Mouse (Mus musculus): ENCODE data around the gene Il20rb. TPM values are rescaled to one million over a fixed set of nuclear protein-coding genes. Genes with fewer than 3 reads are reported as not detected.

Gene Il20rb
- polyA plus RNA-seq, 1 experiment from 2014 or later = 5.1 TPM

DNA sequence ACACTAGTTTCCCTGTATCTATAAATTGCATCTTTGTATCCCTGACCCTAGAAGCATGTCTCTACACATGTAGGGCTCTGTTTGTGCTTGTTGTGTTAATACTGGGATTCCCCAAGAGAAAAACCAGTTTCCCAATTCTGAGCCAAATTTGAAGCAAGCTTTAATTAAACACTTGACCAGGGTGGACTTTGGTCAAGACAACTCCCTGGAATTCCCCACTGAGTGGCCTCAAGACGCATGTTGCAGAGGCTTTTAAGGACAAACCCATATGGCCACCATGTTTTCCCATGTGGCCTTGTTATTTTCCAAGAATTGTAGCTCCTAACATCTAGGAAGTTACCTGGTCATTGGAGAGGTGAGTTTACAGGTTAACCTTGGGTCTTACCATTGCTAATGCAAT is 12.5 kb downstream of the Il20rb start:
- Histone ChIP-seq H3K4me1 (replicated peaks; ENCODE audit: control insufficient read depth, insufficient read depth) (peaks cover 3% of the 10 kb centered on the region; the same call in 1 of the 2 replicates), H3K27ac (replicated peaks) (no peak overlapping the region), H3K36me3 (ENCODE audit: control insufficient read depth, insufficient read depth, low read length) (no peaks in the 10 kb centered on the region), H3K9me3 (ENCODE audit: control insufficient read depth, low read length) (peaks cover 3% of the 10 kb centered on the region; the same call in 1 of the 2 replicates), H3K4me2 (replicated peaks; ENCODE audit: low read depth) (no peak overlapping the region), H3K27me3 (ENCODE audit: control insufficient read depth, insufficient read depth, low read length) (no peaks in the 10 kb centered on the region), H3K9ac (ENCODE audit: low read length) (no peak overlapping the region), H3K4me3 (ENCODE audit: low read depth, low read length) (no peak overlapping the region)
- ATAC-seq (ENCODE audit: low FRiP score, low TSS enrichment) (0 out of 2 replicates have a peak, but pooled peaks have one; percentile 17), DNase-seq (ENCODE audit: low spot score) (no peak)
- 64% methylated on average over 1 of the region's 1 CpGs for WGBS
- no peak for TF ChIP-seq CTCF (IDR thresholded peaks at IDR 0.05; ENCODE audit: low read depth)
- TF ChIP-seq EP300 (optimal IDR thresholded peaks at IDR 0.05) = no peak

GRCm38 (mm10) chr9:100473361-100473760 is 13.2 kb downstream of the Il20rb start:
- Histone ChIP-seq H3K27me3 (ENCODE audit: control insufficient read depth, insufficient read depth, low read length) (no peaks in the 10 kb centered on the region), H3K4me2 (replicated peaks; ENCODE audit: low read depth) (no peak overlapping the region), H3K27ac (replicated peaks) (no peak overlapping the region), H3K4me3 (ENCODE audit: low read depth, low read length) (no peak overlapping the region), H3K36me3 (ENCODE audit: control insufficient read depth, insufficient read depth, low read length) (no peaks in the 10 kb centered on the region), H3K9me3 (ENCODE audit: control insufficient read depth, low read length) (peaks cover 3% of the 10 kb centered on the region; the same call in 1 of the 2 replicates), H3K4me1 (replicated peaks; ENCODE audit: control insufficient read depth, insufficient read depth) (peaks cover 3% of the 10 kb centered on the region; the same call in 1 of the 2 replicates), H3K9ac (ENCODE audit: low read length) (no peak overlapping the region)
- DNase-seq (ENCODE audit: low spot score) = no peak
- no peak for ATAC-seq (ENCODE audit: low FRiP score, low TSS enrichment)
- WGBS = 79% methylated on average over 6 of the region's 6 CpGs
- TF ChIP-seq CTCF (IDR thresholded peaks at IDR 0.05; ENCODE audit: low read depth) (no peak), EP300 (optimal IDR thresholded peaks at IDR 0.05) (no peak)

DNA sequence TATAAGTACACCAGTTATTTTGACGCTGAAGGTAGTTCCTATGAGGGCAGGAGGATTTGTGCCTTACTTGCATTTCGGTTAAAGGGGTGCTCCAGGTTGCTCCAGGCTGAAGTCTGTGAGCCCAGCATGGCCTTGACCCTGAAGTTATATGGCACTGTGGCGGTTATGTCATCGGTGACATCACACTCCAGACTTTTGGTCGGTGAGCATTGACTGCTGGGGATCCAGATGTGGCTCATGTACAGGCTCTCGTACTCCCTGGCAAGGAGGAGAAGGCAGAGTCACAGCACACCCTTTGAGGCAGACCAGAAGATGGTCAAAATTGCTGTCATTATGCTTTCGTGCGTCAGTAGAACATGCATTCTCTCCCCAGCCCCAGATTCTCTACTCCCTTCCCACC is 13.7 kb downstream of the Il20rb start:
- Histone ChIP-seq H3K4me3 (ENCODE audit: low read depth, low read length) (no peak overlapping the region), H3K27me3 (ENCODE audit: control insufficient read depth, insufficient read depth, low read length) (no peaks in the 10 kb centered on the region), H3K27ac (replicated peaks) (no peak overlapping the region), H3K4me1 (replicated peaks; ENCODE audit: control insufficient read depth, insufficient read depth) (peaks cover 3% of the 10 kb centered on the region; the same call in 1 of the 2 replicates), H3K9ac (ENCODE audit: low read length) (no peak overlapping the region), H3K9me3 (ENCODE audit: control insufficient read depth, low read length) (peaks cover 3% of the 10 kb centered on the region; the same call in 1 of the 2 replicates), H3K4me2 (replicated peaks; ENCODE audit: low read depth) (no peak overlapping the region), H3K36me3 (ENCODE audit: control insufficient read depth, insufficient read depth, low read length) (no peaks in the 10 kb centered on the region)
- TF ChIP-seq CTCF (IDR thresholded peaks at IDR 0.05; ENCODE audit: low read depth) = no peak
- TF ChIP-seq EP300 (optimal IDR thresholded peaks at IDR 0.05) = no peak
- no peak for ATAC-seq (ENCODE audit: low FRiP score, low TSS enrichment)
- no peak for DNase-seq (ENCODE audit: low spot score)
- WGBS = 92% methylated on average over 8 of the region's 8 CpGs

- no peak for ATAC-seq (ENCODE audit: low FRiP score, low TSS enrichment)
- DNase-seq (ENCODE audit: low spot score) = no peak
- no peak overlapping the region for H3K4me2 ChIP-seq (replicated peaks; ENCODE audit: low read depth)
- TF ChIP-seq CTCF (IDR thresholded peaks at IDR 0.05; ENCODE audit: low read depth) (no peak), EP300 (optimal IDR thresholded peaks at IDR 0.05) (no peak)
- H3K4me1 ChIP-seq (replicated peaks; ENCODE audit: control insufficient read depth, insufficient read depth) = peaks cover 3% of the 10 kb centered on the region
- H3K4me3 ChIP-seq (ENCODE audit: low read depth, low read length) = no peak overlapping the region
- H3K27me3 ChIP-seq (ENCODE audit: control insufficient read depth, insufficient read depth, low read length) = no peaks in the 10 kb centered on the region
- no peak overlapping the region for H3K27ac ChIP-seq (replicated peaks)
- H3K9me3 ChIP-seq (ENCODE audit: control insufficient read depth, low read length) = no peaks in the 10 kb centered on the region
- 77% methylated on average over 4 of the region's 4 CpGs for WGBS
- no peak overlapping the region for H3K9ac ChIP-seq (ENCODE audit: low read length)
- no peaks in the 10 kb centered on the region for H3K36me3 ChIP-seq (ENCODE audit: control insufficient read depth, insufficient read depth, low read length)
Measured at GRCm38 (mm10) chr9:100471605-100471953, 15.0 kb downstream of the Il20rb start.

DNA sequence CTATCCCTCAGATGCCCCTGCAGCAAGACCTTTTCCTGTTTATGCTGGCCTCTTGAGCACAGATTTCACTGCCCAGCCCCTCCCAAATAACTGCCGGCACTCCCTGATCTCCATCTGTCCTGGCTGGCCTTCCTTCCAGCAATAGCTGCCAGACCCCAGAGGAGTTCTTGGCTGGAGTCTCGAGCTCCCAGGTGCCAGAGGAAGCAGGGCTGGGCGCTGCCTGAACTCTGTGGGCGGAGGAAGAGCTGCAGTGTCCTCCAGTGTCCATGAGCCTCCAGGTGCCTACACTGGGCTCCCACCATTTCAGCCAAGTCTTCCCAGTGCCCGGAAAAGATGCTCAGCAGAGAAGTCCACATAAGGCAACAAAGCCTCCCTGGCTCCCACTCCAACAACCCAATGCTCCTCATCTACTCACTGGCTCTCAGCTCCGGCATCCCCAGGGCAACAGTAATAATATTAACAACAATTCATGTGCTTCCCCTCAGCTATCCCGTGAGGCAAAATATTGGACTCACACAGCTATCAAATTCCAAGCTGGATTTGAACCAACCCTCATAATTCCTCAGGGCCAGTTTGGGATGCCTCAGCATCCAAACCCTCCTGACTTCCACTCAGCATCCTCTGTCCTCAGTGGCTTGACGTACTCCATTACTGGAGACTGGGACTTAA is 15.5 kb downstream of the Il20rb start:
- WGBS = 34% methylated on average over 8 of the region's 8 CpGs
- Histone ChIP-seq H3K9me3 (ENCODE audit: control insufficient read depth, low read length) (no peaks in the 10 kb centered on the region), H3K4me1 (replicated peaks; ENCODE audit: control insufficient read depth, insufficient read depth) (peaks cover 5% of the 10 kb centered on the region), H3K27ac (replicated peaks) (0 out of 2 replicates have a peak overlapping the region, but pooled peaks have one; percentile 53), H3K27me3 (ENCODE audit: control insufficient read depth, insufficient read depth, low read length) (no peaks in the 10 kb centered on the region), H3K4me2 (replicated peaks; ENCODE audit: low read depth) (no peak overlapping the region), H3K9ac (ENCODE audit: low read length) (no peak overlapping the region), H3K4me3 (ENCODE audit: low read depth, low read length) (no peak overlapping the region), H3K36me3 (ENCODE audit: control insufficient read depth, insufficient read depth, low read length) (no peaks in the 10 kb centered on the region)
- no peak for TF ChIP-seq CTCF (IDR thresholded peaks at IDR 0.05; ENCODE audit: low read depth)
- no peak for TF ChIP-seq EP300 (optimal IDR thresholded peaks at IDR 0.05)
- DNase-seq (ENCODE audit: low spot score) (peak; percentile 40), ATAC-seq (ENCODE audit: low FRiP score, low TSS enrichment) (peak; percentile 71)

DNA sequence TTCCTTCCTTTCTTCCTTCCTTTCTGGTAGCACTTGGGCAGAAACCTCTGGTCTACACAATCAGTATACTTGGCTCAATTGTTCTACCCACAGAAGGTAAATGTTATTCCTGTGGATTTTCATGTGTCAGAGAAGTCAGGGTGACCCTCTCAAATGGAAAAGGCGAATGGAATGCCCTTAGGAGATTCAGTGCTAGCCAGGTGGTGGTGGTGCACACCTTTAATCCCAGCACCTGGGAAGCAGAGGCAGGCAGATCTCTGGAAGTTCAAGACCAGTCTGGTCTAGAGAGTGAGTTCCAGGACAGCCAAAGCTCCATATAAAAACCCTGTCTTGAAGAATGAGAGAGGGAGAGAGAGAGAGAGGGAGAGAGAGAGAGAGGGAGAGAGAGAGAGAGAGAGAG is 16.4 kb downstream of the Il20rb start:
- H3K9me3 ChIP-seq (ENCODE audit: control insufficient read depth, low read length) = no peaks in the 10 kb centered on the region
- H3K4me2 ChIP-seq (replicated peaks; ENCODE audit: low read depth) = no peak overlapping the region
- WGBS = 73% methylated on average over 1 of the region's 1 CpGs
- no peak overlapping the region for H3K27ac ChIP-seq (replicated peaks)
- peaks cover 3% of the 10 kb centered on the region; the same call in 1 of the 2 replicates for H3K36me3 ChIP-seq (ENCODE audit: control insufficient read depth, insufficient read depth, low read length)
- H3K27me3 ChIP-seq (ENCODE audit: control insufficient read depth, insufficient read depth, low read length) = no peaks in the 10 kb centered on the region
- no peak overlapping the region for H3K4me3 ChIP-seq (ENCODE audit: low read depth, low read length)
- peaks cover 5% of the 10 kb centered on the region for H3K4me1 ChIP-seq (replicated peaks; ENCODE audit: control insufficient read depth, insufficient read depth)
- DNase-seq (ENCODE audit: low spot score) (no peak), ATAC-seq (ENCODE audit: low FRiP score, low TSS enrichment) (no peak)
- no peak overlapping the region for H3K9ac ChIP-seq (ENCODE audit: low read length)
- no peak for TF ChIP-seq CTCF (IDR thresholded peaks at IDR 0.05; ENCODE audit: low read depth)
- TF ChIP-seq EP300 (optimal IDR thresholded peaks at IDR 0.05) = no peak
